Mouse (Mus musculus) cortical plate, adult 2 months (tissue): ENCODE measurements around the gene Rxfp4.

Experiments
- CTCF ChIP-seq: fragments of 200-500 bp; IDR thresholded peaks from 2 replicates; pipeline ENCODE4 v1.5.1; 2011; ENCODE audit warnings: mild to moderate bottlenecking, control low read depth, low read length; ENCODE audit not compliant: insufficient read depth; ENCODE audit errors: extremely low read depth
- POLR2A ChIP-seq: fragments of 200-500 bp; IDR thresholded peaks from 2 replicates; pipeline ENCODE4 v1.6.1; 2011; ENCODE audit warnings: mild to moderate bottlenecking, low read length, control low read depth; ENCODE audit not compliant: insufficient read depth; ENCODE audit errors: extremely low read depth

- TF ChIP-seq POLR2A: no peak
- no peak for TF ChIP-seq CTCF
Observed at GRCm38 (mm10) chr3:88624951-88625350, 28.0 kb downstream of the Rxfp4 start.
